Mouse (Mus musculus) lung, embryonic 14.5 days (tissue): ENCODE measurements around the gene Zdhhc8. TPM values are rescaled to one million over a fixed set of nuclear protein-coding genes. Genes with fewer than 3 reads are reported as not detected.

ENCODE experiments used
- ATAC-seq: fragments of 200-750 bp; cut with Nextera tagmentation; 2 replicates; pipeline ENCODE4 v1.8.0; 2017; ENCODE audit warnings: mild to moderate bottlenecking, moderate TSS enrichment, moderate library complexity; ENCODE audit not compliant: insufficient read depth
- DNase-seq: peaks from one replicate; pipeline ENCODE4 v3.0.0-alpha.2; 2015
- H3K27ac ChIP-seq: fragments of 300-500 bp; sonication (generic); 2 replicates; pipeline ENCODE4 v1.5.1; 2014; ENCODE audit warnings: low read depth, mild to moderate bottlenecking, moderate library complexity
- H3K27me3 ChIP-seq: fragments of 300-500 bp; sonication (generic); 2 replicates; pipeline ENCODE4 v1.6.1; 2014; ENCODE audit warnings: low read length, control low read depth; ENCODE audit not compliant: insufficient read depth
- H3K36me3 ChIP-seq: fragments of 300-500 bp; sonication (generic); 2 replicates; pipeline ENCODE4 v1.6.1; 2014; ENCODE audit warnings: control low read depth; ENCODE audit not compliant: insufficient read depth
- H3K4me1 ChIP-seq: fragments of 300-500 bp; sonication (generic); 2 replicates; pipeline ENCODE4 v1.6.1; 2014; ENCODE audit warnings: antibody characterized with exemption, control low read depth; ENCODE audit not compliant: insufficient read depth
- H3K4me2 ChIP-seq: fragments of 300-500 bp; sonication (generic); 2 replicates; pipeline ENCODE4 v1.6.1; 2014; ENCODE audit warnings: mild to moderate bottlenecking
- H3K4me3 ChIP-seq: fragments of 300-500 bp; sonication (generic); 2 replicates; pipeline ENCODE4 v1.5.1; 2014; ENCODE audit warnings: low read depth, low read length
- H3K9ac ChIP-seq: fragments of 300-500 bp; sonication (generic); 2 replicates; pipeline ENCODE4 v1.6.1; 2014
- H3K9me3 ChIP-seq: fragments of 300-500 bp; sonication (generic); 2 replicates; pipeline ENCODE4 v1.6.1; 2016; ENCODE audit warnings: low read depth, low read length, control low read depth
- CTCF ChIP-seq: IDR thresholded peaks from 2 replicates; pipeline ENCODE4 v1.5.1; 2016; ENCODE audit warnings: antibody characterized with exemption, low read depth
- WGBS: fragments of 180-500 bp; shearing (Covaris S2); extraction: QIAGEN DNeasy Blood & Tissue Kit; methylation state at CpG from one replicate; pipeline ENCODE4 v1.1.7; 2014; 5-methylcytosine and 5-hydroxymethylcytosine counted together
- polyA plus RNA-seq: library from polyadenylated mRNA; unstranded; fragments of >200 nt; fragmentation: Nextera tagmentation; extraction: Ambion mirVana; gene quantifications from 2 replicates; pipeline ENCODE4 v1.2.1, GENCODE M21; 2014

The Zdhhc8 gene
- polyA plus RNA-seq, 1 experiment from 2014 or later = 23.8 TPM

DNA sequence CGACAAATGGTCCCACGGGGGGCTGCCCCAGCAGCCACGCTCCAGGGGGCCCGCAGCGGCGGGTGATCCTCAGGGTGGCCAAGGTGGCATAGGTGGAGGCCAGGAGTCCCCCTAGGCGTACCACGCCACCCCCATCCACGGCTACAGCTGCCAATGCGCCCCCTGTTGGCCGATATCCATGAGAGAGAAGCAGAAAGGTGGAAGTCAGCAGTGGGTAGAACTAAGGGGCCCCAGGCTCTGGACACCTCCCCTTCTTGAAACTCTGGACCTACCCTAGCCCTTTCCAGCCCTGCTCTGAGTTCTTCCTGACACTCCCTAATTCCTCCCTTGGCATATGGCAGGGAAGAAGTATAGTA is 13.4 kb downstream of the Zdhhc8 start:
- no peak for ATAC-seq
- Histone ChIP-seq H3K27ac (no peak overlapping the region), H3K27me3 (no peaks in the 10 kb centered on the region), H3K4me3 (no peak overlapping the region), H3K4me2 (no peak overlapping the region), H3K4me1 (peaks cover 8% of the 10 kb centered on the region; the same call in 1 of the 2 replicates), H3K9ac (no peak overlapping the region), H3K36me3 (peaks cover 42% of the 10 kb centered on the region), H3K9me3 (no peaks in the 10 kb centered on the region)
- 72% methylated on average over 11 of the region's 11 CpGs for WGBS
- TF ChIP-seq CTCF = peak; percentile 26; the same call in 1 of the 2 replicates
- no peak for DNase-seq

DNA sequence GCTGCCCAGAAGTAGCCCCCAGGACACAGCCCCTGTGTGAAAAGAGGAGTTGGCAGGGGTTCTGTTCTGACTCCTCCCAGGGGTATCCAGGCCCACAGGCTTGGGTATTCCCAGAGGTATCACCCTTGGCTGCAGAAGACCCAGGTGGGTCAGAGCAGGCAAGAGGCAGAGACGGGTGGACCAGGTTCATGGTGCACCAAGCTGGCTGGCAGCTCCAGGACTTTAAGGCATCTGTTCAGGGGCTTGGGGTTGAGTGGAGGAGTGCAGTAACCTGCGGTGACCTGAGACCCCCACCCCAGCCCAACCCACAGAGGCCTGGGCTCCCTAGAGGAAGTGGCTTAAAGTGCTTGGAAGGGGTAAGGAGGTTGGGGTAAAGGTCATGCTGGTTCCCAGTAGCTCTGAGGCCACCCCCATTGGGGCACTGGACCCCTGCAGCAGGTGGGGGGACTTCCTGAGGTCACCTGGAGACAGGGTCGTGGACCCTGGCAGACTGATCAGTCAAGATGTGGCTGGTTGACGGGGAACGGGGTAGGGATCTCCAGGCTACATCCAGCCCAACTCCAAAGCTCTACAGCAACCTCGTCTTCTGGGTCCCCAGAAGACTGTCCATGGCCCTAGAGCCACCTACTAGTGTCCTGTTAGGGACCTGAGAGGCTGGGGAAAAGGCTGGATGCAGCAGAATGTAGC is 13.9 kb downstream of the Zdhhc8 start:
- H3K36me3 ChIP-seq = peaks cover 37% of the 10 kb centered on the region
- peaks cover 8% of the 10 kb centered on the region; the same call in 1 of the 2 replicates for H3K4me1 ChIP-seq
- ATAC-seq = no peak
- TF ChIP-seq CTCF = no peak
- no peak for DNase-seq
- H3K27ac ChIP-seq = no peak overlapping the region
- H3K9me3 ChIP-seq = no peaks in the 10 kb centered on the region
- H3K4me2 ChIP-seq = no peak overlapping the region
- no peak overlapping the region for H3K4me3 ChIP-seq
- WGBS = 91% methylated on average over 6 of the region's 6 CpGs
- no peak overlapping the region for H3K9ac ChIP-seq
- H3K27me3 ChIP-seq = no peaks in the 10 kb centered on the region

DNA sequence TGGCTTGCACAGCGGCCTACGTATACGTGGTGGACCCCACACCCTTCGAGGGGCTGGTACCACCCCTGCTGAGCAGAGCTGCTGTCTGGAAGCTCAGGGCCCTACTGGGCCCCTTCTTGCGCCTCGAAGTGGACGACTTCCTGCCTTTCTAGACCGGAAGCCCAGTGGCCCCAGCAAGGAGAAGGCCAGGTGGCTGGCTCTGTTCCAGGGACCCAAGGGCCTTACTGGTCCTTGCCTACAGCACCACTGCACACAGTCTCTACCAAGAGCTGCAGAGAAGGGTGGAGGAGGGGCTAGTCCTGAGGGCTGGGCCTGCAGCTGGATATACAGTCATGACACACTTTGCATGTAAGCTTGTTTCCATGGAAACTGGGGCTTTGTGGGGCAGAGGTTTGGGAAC is 14.9 kb downstream of the Zdhhc8 start:
- no peaks in the 10 kb centered on the region for H3K27me3 ChIP-seq
- H3K9me3 ChIP-seq = no peaks in the 10 kb centered on the region
- H3K4me1 ChIP-seq = peaks cover 8% of the 10 kb centered on the region; the same call in 1 of the 2 replicates
- H3K9ac ChIP-seq = no peak overlapping the region
- ATAC-seq = peak; percentile 82
- DNase-seq = peak; percentile 76
- 22% methylated on average over 8 of the region's 8 CpGs for WGBS
- peak overlapping the region; percentile 43; the same call in 1 of the 2 replicates for H3K27ac ChIP-seq
- TF ChIP-seq CTCF = no peak
- H3K4me2 ChIP-seq = no peak overlapping the region
- H3K36me3 ChIP-seq = peaks cover 27% of the 10 kb centered on the region
- no peak overlapping the region for H3K4me3 ChIP-seq

DNA sequence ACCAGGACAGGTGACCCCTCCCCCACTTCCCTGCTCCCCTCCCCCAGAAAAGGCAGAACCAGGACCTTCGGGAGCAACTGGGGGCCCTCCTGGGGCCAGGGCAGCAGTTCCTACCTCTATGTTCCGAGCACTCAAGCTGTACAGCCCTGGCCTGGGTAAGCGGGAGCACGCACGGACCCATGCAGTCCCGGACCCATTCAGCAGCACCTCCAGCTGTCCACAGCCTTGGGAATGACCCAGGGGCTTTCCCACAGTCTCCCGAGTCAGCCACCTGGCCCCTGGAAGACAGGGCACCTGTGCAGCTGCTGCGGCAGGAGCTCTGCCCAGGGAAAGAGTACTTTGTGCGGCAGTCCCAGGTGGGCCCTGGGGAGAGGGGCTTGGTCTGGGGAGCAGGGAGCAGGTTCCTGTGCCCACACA is 16.3 kb downstream of the Zdhhc8 start:
- Histone ChIP-seq H3K4me3 (no peak overlapping the region), H3K4me2 (no peak overlapping the region), H3K36me3 (peaks cover 13% of the 10 kb centered on the region), H3K27ac (no peak overlapping the region), H3K27me3 (no peaks in the 10 kb centered on the region), H3K4me1 (peaks cover 8% of the 10 kb centered on the region; the same call in 1 of the 2 replicates), H3K9ac (no peak overlapping the region), H3K9me3 (no peaks in the 10 kb centered on the region)
- ATAC-seq (no peak), DNase-seq (no peak)
- 73% methylated on average over 9 of the region's 9 CpGs for whole genome bisulfite sequencing
- no peak for TF ChIP-seq CTCF

DNA sequence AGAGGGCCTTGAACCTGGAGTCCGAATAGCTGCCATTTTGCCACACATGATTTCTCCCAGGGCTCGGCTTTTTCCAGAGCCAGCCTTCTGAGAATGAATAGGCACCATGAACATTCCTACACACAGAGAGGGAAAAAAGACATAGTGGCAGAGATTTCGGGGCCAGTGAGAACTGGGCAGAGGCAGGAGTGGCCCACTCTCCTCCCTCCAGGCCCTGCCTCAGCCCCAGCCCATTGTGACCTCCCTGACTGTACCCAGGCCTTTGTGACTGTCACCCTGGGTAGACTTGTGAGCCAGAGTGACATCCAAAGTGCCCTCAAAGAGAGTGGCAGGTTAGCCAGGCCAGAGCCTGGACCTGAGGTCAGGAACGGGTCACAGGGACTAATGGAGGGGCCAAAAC is 17.4 kb downstream of the Zdhhc8 start, which contains the start of gene Ccdc188:
Ccdc188 (plus strand) TSS at position 301 of the 400 bp plus-strand sequence.
- Histone ChIP-seq H3K4me3 (no peak within 1 kb of the TSS), H3K4me2 (no peak within 1 kb of the TSS), H3K27me3 (no peaks in the 10 kb centered on the region; the same call in 1 of the 2 replicates), H3K27ac (no peak within 1 kb of the TSS), H3K9me3 (no peaks in the 10 kb centered on the region), H3K4me1 (peaks cover 8% of the 10 kb centered on the region; the same call in 1 of the 2 replicates), H3K36me3 (peaks cover 3% of the 10 kb centered on the region; the same call in 1 of the 2 replicates), H3K9ac (no peak within 1 kb of the TSS)
- ATAC-seq (no peak), DNase-seq (no peak)
- WGBS = 82% methylated on average over 4 of the region's 4 CpGs
- no peak for TF ChIP-seq CTCF

DNA sequence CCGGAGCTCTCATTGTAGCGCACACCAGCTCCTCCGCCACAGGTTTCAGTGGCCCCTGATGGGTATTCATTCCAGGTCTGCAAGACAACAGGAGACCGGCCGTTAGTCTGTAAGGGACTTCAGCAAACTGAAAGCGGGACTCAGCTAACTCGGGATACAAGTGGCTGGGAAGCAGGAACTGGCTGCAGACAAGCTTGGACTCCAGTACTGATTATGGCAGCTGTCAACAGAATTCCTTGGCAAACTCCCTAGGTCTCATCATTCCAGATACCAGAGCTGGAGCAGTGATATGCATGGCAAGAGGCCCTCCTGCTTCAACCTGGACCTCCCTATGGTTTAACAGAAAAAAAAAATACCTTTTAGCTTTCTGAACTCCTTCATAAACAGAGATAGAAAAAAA is 20.1 kb downstream of the Zdhhc8 start:
- no peak for TF ChIP-seq CTCF
- Histone ChIP-seq H3K36me3 (no peaks in the 10 kb centered on the region), H3K4me1 (peaks cover 3% of the 10 kb centered on the region; the same call in 1 of the 2 replicates), H3K4me3 (no peak overlapping the region), H3K9me3 (no peaks in the 10 kb centered on the region), H3K9ac (no peak overlapping the region), H3K27me3 (no peaks in the 10 kb centered on the region; the same call in 1 of the 2 replicates), H3K27ac (no peak overlapping the region), H3K4me2 (no peak overlapping the region)
- no peak for DNase-seq
- ATAC-seq = no peak
- WGBS = 71% methylated on average over 7 of the region's 7 CpGs

DNA sequence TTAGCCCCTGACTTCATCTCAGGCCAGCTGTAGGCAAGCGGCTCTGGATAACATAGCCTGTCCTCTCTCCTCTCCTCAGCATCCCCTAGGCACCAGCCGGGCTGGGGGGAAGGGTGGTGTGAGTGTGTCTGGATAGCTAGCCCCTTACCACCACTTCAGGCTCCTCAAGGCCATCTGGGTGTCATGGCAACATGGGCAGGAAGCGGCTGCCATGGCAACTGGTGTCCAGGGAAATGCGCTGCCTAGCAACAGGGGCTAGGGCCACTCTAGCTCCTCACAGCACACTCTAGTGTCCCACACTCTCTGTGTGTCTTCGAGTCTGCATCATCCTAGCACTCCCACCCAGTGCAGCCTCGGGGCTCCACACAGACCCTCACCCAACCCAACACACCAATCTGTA is 21.2 kb downstream of the Zdhhc8 start:
- Histone ChIP-seq H3K9me3 (no peaks in the 10 kb centered on the region), H3K4me1 (no peaks in the 10 kb centered on the region), H3K4me2 (no peak overlapping the region), H3K27me3 (no peaks in the 10 kb centered on the region; the same call in 1 of the 2 replicates), H3K36me3 (no peaks in the 10 kb centered on the region), H3K4me3 (no peak overlapping the region), H3K9ac (no peak overlapping the region), H3K27ac (no peak overlapping the region)
- peak; percentile 25; the same call in 1 of the 2 replicates for ATAC-seq
- TF ChIP-seq CTCF = no peak
- WGBS = 38% methylated on average over 6 of the region's 6 CpGs
- no peak for DNase-seq
